Mouse (Mus musculus) embryonic fibroblast, embryonic 13.5 days (primary cell): ENCODE results near the gene Srsf7.

ENCODE experiments used
- CTCF ChIP-seq: IDR thresholded peaks from 2 replicates; pipeline ENCODE4 v1.5.1; 2011; ENCODE audit warnings: mild to moderate bottlenecking, control low read depth, low read length, moderate library complexity, borderline replicate concordance; ENCODE audit not compliant: insufficient read depth
- POLR2A ChIP-seq: IDR thresholded peaks from 2 replicates; pipeline ENCODE4 v1.6.1; 2011; ENCODE audit warnings: low read depth, mild to moderate bottlenecking, control low read depth, low read length, moderate library complexity

DNA sequence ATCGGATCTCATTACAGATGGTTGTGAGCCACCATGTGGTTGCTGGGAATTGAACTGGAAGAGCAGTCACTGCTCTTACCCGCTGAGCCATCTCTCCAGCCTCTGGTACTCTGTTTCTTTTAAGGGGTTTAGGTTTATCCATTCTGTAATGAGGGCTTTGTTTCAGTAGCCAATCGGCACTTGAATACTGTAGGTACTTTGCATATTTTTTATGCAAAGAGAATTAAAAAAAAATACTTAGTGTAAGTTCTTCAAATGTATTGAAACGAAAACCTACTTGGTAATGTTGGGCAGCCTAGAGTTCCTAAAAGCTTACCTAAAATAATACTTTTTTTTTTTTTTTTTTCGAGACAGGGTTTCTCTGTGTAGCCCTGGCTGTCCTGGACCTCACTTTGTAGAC, 30.4 kb upstream of the Srsf7 start:
- TF ChIP-seq CTCF (no peak), POLR2A (no peak)
